Mouse (Mus musculus): ENCODE measurements around the gene Samhd1.

Samhd1 gene

DNA sequence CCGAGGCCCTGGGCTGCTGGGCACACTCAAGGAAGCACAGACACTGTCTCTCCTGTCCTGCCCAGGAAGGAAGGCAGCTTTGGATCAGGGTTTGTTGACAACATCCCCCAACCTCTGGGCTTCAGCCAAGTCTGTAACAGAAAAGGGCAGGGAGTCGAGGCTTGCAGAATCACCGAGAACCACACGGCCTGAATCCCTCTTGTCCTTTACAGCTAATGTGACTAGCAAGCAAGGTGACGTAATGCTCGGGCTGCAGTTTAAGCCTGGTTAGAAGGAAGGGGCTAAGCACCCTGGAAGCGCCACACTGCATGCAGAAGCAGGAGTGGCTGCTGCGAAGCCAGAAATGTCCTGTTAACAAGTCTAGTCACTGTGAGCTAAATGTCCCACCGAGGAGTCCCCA lies 64.7 kb downstream of the Samhd1 start:
- no peak for DNase-seq

GRCm38 (mm10) chr2:157069755-157070315 lies 65.2 kb downstream of the Samhd1 start:
- DNase-seq, result no peak

DNA sequence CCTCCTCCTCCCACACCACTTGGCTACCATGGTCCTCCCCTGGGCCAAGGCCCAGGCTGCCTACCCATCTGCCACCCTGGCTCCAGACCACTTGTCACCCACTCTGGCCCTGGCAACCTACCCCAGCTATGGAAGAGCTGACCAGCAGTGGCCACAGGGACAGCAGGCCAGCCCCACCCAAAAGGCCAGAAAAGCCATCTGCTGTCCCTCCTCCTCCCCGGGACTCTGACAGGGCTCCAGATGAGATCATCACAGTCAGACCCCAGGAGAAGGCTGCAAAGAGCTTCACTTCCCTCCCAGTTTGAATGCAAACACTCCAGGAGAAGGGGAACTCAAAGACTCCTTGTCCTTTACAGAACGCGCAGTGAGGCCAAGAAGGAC lies 65.7 kb downstream of the Samhd1 start:
- no peak for DNase-seq

GRCm38 (mm10) chr2:157068701-157069354 lies 66.2 kb downstream of the Samhd1 start:
- DNase-seq, result no peak

DNA sequence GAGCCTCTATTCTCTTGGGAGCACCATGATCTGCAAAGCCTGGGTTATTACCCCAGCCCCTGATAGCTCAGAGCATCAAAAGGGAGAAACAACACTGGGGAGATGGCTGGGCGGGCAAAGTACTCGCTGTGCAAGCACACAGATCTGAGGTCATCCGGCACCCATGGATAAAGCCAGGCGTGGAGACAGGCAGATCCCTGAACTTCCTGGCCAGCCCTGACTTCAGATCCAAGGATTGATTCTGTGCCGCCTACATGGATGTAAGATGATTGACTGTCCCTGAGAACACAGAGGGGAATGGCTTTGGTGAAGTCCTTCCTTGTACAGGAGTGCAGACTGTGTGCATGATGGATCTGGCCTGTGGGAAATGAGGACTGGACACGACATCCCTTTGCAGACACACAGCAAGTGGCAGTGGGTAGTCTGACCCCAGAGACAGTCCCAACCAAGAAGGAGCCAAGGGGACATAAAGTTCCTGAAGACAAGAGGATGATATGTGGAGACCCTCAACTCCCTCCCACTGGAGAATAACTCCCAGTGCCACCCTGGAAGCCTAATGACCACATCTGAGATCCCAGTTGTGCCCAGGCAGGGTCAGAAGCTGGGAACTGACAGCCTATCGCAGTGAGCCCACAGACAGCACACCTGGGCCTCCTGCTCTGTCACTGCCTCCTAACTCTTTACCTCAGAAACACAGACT lies 68.2 kb downstream of the Samhd1 start:
- no peak for DNase-seq

DNA sequence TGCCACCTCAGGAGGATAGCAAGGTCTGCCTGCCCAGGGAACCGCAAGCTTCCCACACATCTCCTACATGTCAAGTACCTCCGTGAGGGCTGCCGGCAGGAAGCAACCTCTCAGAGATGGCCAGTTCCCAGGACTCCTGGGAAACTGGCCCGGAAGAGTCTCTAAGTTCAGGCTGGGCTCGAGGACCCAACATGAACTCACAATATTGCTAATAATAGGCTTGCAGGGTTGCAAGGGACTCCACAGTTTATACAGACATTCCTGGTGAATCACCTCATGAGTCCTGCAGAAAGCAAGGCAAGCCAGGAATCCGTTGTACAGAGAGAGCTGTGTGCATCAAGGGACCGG lies 69.2 kb downstream of the Samhd1 start:
- no peak for DNase-seq

GRCm38 (mm10) chr2:157064978-157065878 lies 69.8 kb downstream of the Samhd1 start:
- no peak for DNase-seq

- DNase-seq, result no peak
Measured at GRCm38 (mm10) chr2:157064136-157064535, 70.9 kb downstream of the Samhd1 start.

DNA sequence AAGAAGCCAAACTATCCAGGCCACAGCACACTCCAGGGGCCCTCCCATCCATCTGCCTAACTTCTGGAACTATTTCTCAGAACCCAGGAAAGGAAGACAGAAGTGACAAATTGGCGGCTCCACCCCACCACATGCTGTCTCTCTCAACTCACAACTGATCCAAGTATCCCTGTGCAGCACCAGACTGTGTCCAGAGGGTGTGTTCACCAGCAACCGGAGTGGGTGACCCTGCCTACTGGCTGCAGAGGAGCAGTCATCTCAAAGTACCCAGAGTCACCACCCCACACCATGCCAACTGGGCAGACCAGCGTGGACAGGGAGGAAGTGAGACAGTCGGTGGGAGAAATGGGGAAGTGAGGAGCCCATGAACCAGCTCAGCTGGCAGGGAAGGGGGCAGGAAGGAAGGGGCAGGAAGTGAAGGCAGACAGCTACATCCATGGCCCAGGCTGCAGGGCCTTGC lies 71.8 kb downstream of the Samhd1 start:
- DNase-seq, result no peak

DNA sequence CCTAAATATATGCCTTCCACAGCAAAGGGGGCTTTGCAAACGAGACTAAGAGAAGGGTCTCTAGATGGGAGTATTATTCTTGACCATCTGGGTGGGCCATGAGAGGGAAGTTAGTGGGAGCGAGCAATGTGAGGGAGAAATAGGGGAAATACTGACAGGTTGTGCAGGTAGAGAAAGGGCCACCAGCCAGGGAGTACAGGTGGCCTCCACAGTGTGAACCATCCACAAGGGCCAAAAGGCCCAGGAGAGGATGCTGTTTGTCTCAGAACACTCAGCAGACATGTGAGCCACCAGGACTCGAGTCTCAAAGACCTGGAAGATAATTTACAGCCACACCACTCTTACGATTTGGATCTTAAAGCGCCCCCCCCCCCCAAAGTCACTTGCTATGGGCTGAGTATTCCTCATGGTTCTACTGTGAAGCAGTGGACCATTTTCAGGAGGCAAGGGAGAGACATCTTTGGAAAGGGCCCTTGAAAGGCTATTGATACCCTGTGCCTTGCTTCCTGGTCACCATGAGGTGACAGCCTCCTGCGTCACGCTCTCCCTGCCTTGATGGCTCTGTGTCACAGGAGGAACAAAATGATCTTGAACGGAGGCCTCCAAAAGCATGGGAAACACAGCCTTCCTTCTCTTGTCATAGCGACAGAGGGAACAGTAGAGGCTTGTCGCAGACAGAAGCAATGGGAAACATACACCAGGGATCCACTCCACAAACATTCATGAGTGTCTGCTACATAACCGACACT lies 74.3 kb downstream of the Samhd1 start:
- DNase-seq, result no peak

DNA sequence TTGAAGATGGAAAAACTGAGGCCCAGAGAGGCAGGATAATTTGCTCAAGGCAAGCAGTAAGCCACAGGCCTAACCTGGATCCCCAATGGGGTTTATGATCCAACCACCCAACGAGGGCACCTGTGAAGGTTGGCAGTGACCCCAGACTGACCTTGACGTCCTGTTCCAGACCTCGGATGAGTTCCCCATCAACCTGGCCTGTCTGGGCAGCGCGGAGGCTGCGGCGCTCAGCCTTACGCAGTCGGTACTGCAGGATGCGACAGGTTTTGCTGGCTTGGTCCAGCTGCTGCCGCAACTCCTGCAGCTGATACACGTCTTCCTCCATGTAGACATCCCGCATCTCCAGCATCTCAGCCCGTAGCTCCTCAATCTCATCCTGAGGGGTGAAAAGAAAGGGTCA lies 75.0 kb downstream of the Samhd1 start:
- no peak for DNase-seq

GRCm38 (mm10) chr2:157059166-157059565 lies 75.9 kb downstream of the Samhd1 start:
- no peak for DNase-seq

DNA sequence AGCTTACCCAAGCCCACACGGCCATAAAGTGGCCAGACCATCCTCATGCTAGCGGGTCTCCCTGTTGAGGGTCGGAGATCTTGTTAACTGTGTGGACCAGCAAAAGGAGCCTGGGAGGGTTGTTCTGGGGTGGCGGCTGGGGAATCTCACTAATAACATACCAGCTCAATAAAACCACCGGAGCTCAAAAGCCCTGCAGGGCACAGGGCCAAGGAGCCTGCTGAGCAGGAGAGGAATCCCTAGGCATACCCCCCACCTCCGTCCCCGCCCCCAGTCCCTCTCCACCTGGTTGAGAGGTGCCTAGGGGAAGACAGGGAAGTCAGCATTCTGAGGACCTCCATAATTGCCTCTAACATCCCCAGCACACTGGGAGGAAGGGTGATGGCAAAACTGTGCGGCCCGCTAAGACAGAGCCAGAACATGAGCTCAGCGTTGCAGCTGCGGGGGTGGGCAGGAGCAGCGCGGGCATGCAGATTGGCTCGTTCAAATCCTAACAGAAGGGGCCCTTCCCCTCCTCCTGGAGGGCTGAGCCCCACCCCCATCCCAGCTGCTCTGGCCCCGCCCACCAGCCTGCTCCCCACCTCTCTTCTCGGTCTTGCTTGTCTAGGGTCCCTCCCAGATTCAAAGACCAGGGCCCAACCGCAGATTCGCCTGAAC lies 76.6 kb downstream of the Samhd1 start:
- peak; percentile 74 for DNase-seq

- no peak for DNase-seq
Measured at GRCm38 (mm10) chr2:157057758-157058157, 77.3 kb downstream of the Samhd1 start.

DNA sequence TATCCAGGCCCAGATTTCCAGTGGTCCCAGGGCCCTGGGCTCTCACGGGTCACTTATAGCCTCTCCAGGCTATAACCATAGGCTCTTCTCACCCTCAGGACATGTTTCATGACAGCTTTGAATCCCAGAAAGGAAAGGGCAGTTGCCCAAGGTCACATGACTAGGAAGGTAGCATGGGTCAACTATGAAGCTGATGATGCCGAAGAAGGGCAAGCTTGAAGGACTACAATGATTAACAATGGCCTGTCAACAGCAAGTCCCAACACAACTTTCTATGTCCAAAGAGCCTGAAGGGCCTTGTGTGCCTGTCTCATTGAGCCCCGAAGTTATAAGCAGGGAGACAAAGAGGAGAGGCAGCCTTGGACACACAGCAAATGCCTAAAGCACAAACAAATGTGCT lies 77.9 kb downstream of the Samhd1 start:
- no peak for DNase-seq

- DNase-seq, result no peak
Measured at GRCm38 (mm10) chr2:157055721-157056120, 79.3 kb downstream of the Samhd1 start.

GRCm38 (mm10) chr2:157054816-157055215 lies 80.2 kb downstream of the Samhd1 start:
- no peak for DNase-seq

- no peak for DNase-seq
Measured at GRCm38 (mm10) chr2:157054297-157054696, 80.8 kb downstream of the Samhd1 start.

- DNase-seq, result no peak
Measured at GRCm38 (mm10) chr2:157053787-157054186, 81.3 kb downstream of the Samhd1 start.

DNA sequence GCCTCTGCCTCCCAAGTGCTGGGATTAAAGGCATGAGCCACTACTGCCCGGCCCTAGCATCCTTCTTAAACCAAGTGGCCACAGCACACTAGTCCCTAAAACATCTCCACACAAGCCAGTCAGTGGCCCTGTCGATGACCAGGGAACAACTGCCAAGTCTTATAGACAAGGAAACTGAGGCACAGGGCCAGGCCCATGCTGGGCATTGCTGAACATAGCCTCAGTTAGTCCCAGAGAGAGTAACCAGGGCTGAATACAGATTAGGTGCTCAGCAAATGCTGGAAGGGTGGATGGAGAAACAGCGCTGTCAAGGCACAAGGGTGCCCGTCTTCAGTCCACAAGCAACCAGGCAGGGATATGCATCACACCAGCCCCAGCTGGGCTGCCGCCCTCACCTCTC lies 81.9 kb downstream of the Samhd1 start:
- DNase-seq, result no peak

- no peak for DNase-seq
Measured at GRCm38 (mm10) chr2:157052448-157052847, 82.6 kb downstream of the Samhd1 start.

- DNase-seq, result peak; percentile 59
Measured at GRCm38 (mm10) chr2:157049831-157050243, 85.2 kb downstream of the Samhd1 start.

Data from right cerebral cortex, postnatal 4 days (tissue).